Mouse (Mus musculus) lung, postnatal 4 days (tissue): ENCODE results near the gene Olfr1461.

Source experiments
- DNase-seq, 2 experiments: peaks; one replicate each; pipeline ENCODE4 v3.0.0; 2021

The Olfr1461 gene

GRCm38 (mm10) chr19:13162700-13163099 lies at the start of gene Olfr1461:
Olfr1461 (plus strand) TSS chr19:13163000.
- DNase-seq = no peak

GRCm38 (mm10) chr19:13149449-13149848 lies 13.4 kb upstream of the Olfr1461 start, which contains the start of gene Olfr1459:
Olfr1459 (minus strand) TSS chr19:13149549.
- DNase-seq = no peak

GRCm38 (mm10) chr19:13185434-13185833 lies 22.6 kb downstream of the Olfr1461 start, which contains the start of gene Olfr1462:
Olfr1462 (plus strand) TSS chr19:13185734.
- no peak for DNase-seq
